In genomic region chr3:103101909-103102308, GRCm38 (mm10) we compare ENCODE assay signal across 8 mouse cellular contexts. TPM values are rescaled to one million over a fixed set of nuclear protein-coding genes. Genes with fewer than 3 reads are reported as not detected.
A peak's percentile ranks its signal among the peaks of the same experiment; 100 is the strongest.
DNase-seq lines count a peak whose midpoint lies in the region; ATAC-seq and TF ChIP-seq lines count a peak whose summit lies in the region.

No protein-coding gene starts in this region.

- no peaks in the 10 kb centered on the region for H3K36me3 ChIP-seq in kidney, embryonic 15.5 days
- no peaks in the 10 kb centered on the region for H3K36me3 ChIP-seq in forebrain, embryonic 12.5 days (replicated peaks)
- H3K36me3 ChIP-seq in limb, embryonic 14.5 days (ENCODE audit: control insufficient read depth, insufficient read depth, low read length): no peaks in the 10 kb centered on the region
- H3K36me3 ChIP-seq in neural tube, embryonic 12.5 days: no peaks in the 10 kb centered on the region

- H3K9me3 ChIP-seq in kidney, embryonic 15.5 days (replicated peaks): no peaks in the 10 kb centered on the region
- H3K9me3 ChIP-seq in forebrain, embryonic 12.5 days: no peaks in the 10 kb centered on the region
- H3K9me3 ChIP-seq in limb, embryonic 14.5 days (ENCODE audit: control insufficient read depth, low read length): no peaks in the 10 kb centered on the region
- H3K9me3 ChIP-seq in neural tube, embryonic 12.5 days: no peaks in the 10 kb centered on the region

- DNase-seq in kidney, adult 9 months: no peak
- peak; percentile 14 for DNase-seq in NIH3T3 (ENCODE audit: low read depth)
- peak; percentile 33 for DNase-seq in limb, embryonic 14.5 days (ENCODE audit: low spot score)
- no peak for DNase-seq in left cerebral cortex, adult 9 months (ENCODE audit: low spot score in 2 of 2)
- DNase-seq in left cerebral cortex, postnatal 14 days (ENCODE audit: low spot score in 2 of 2): no peak

- no peak for TF ChIP-seq POLR2A in limb, embryonic 14.5 days (IDR thresholded peaks at IDR 0.05; ENCODE audit: borderline replicate concordance, extremely low read depth, insufficient read depth, insufficient read length)

- peak overlapping the region; percentile 59; the same call in 1 of the 2 replicates for H3K9ac ChIP-seq in kidney, embryonic 15.5 days
- peak overlapping the region; percentile 47 for H3K9ac ChIP-seq in forebrain, embryonic 12.5 days
- H3K9ac ChIP-seq in limb, embryonic 14.5 days (ENCODE audit: low read depth, low read length, severe bottlenecking): peak overlapping the region; percentile 80
- H3K9ac ChIP-seq in neural tube, embryonic 12.5 days: peak overlapping the region; percentile 60

- H3K4me2 ChIP-seq in kidney, embryonic 15.5 days: peak overlapping the region; percentile 86
- H3K4me2 ChIP-seq in forebrain, embryonic 12.5 days: peak overlapping the region; percentile 79
- peak overlapping the region; percentile 85 for H3K4me2 ChIP-seq in limb, embryonic 14.5 days (replicated peaks; ENCODE audit: low read depth, low read length, severe bottlenecking)
- H3K4me2 ChIP-seq in neural tube, embryonic 12.5 days (replicated peaks): peak overlapping the region; percentile 90

- WGBS in kidney, embryonic 15.5 days: under 1% methylated on average over 14 of the region's 14 CpGs
- 2% methylated on average over 14 of the region's 14 CpGs for WGBS in forebrain, embryonic 12.5 days
- WGBS in limb, embryonic 14.5 days: under 1% methylated on average over 14 of the region's 14 CpGs
- 3% methylated on average over 14 of the region's 14 CpGs for WGBS in neural tube, embryonic 12.5 days

- intact Hi-C loops in left cerebral cortex, postnatal 14 days (cut with DNase I): no loop called here

- peak overlapping the region; percentile 64 for H3K4me3 ChIP-seq in kidney, embryonic 15.5 days (replicated peaks)
- H3K4me3 ChIP-seq in forebrain, embryonic 12.5 days (replicated peaks): peak overlapping the region; percentile 54
- peak overlapping the region; percentile 70 for H3K4me3 ChIP-seq in limb, embryonic 14.5 days (replicated peaks; ENCODE audit: low read length)
- H3K4me3 ChIP-seq in neural tube, embryonic 12.5 days: peak overlapping the region; percentile 59

- H3K4me1 ChIP-seq in kidney, embryonic 15.5 days: peaks cover 11% of the 10 kb centered on the region
- peaks cover 12% of the 10 kb centered on the region for H3K4me1 ChIP-seq in forebrain, embryonic 12.5 days
- 0 out of 2 replicates have a peak, but pooled peaks cover 7% of the 10 kb centered on the region for H3K4me1 ChIP-seq in limb, embryonic 14.5 days (ENCODE audit: control insufficient read depth, insufficient read depth, low read length)
- peaks cover 10% of the 10 kb centered on the region for H3K4me1 ChIP-seq in neural tube, embryonic 12.5 days

- ATAC-seq in kidney, embryonic 15.5 days (replicated peaks; ENCODE audit: low FRiP score): peak; percentile 49
- ATAC-seq in forebrain, embryonic 12.5 days (ENCODE audit: low FRiP score): peak; percentile 44; the same call in 1 of the 2 replicates
- no peak for ATAC-seq in limb, embryonic 14.5 days (ENCODE audit: low FRiP score, low read depth)
- ATAC-seq in neural tube, embryonic 12.5 days (ENCODE audit: low FRiP score, low read depth): peak; percentile 48

- no peaks in the 10 kb centered on the region for H3K27me3 ChIP-seq in kidney, embryonic 15.5 days
- H3K27me3 ChIP-seq in forebrain, embryonic 12.5 days: peaks cover 37% of the 10 kb centered on the region
- no peaks in the 10 kb centered on the region for H3K27me3 ChIP-seq in limb, embryonic 14.5 days (ENCODE audit: control insufficient read depth, insufficient read depth, low read length)
- H3K27me3 ChIP-seq in neural tube, embryonic 12.5 days (replicated peaks): peaks cover 31% of the 10 kb centered on the region

- H3K27ac ChIP-seq in kidney, embryonic 15.5 days: peak overlapping the region; percentile 35; the same call in 1 of the 2 replicates
- no peak overlapping the region for H3K27ac ChIP-seq in forebrain, embryonic 12.5 days
- H3K27ac ChIP-seq in limb, embryonic 14.5 days (replicated peaks; ENCODE audit: low read depth, low read length): no peak overlapping the region
- H3K27ac ChIP-seq in neural tube, embryonic 12.5 days: no peak overlapping the region

RNA-seq across cellular contexts. Expression of gene Dennd2c, which starts 0.5 kb away (rescaled TPM):
- 4.2 and 4.4 TPM in 2 replicates for polyA plus RNA-seq in kidney, embryonic 15.5 days (2015; fragmentation: Nextera tagmentation; extraction: Ambion mirVana)
- polyA plus RNA-seq in forebrain, embryonic 12.5 days (2016; fragmentation: Nextera tagmentation; extraction: Ambion mirVana): 1.9 and 2.6 TPM in 2 replicates
- polyA plus RNA-seq in limb, embryonic 14.5 days (2012; rRNA removed): 8.6 and 10.0 TPM in 2 replicates
- polyA plus RNA-seq in limb, embryonic 14.5 days (2014; fragmentation: Nextera tagmentation; extraction: Ambion mirVana): 12.6 and 13.4 TPM in 2 replicates
- 3.0 and 3.1 TPM in 2 replicates for polyA plus RNA-seq in neural tube, embryonic 12.5 days (2016; fragmentation: Nextera tagmentation; extraction: Ambion mirVana)
- total RNA-seq in left cerebral cortex, postnatal 14 days (2021): under 1 TPM; 0.81 to 0.89 TPM

RNA-seq across cellular contexts. Expression of gene Ampd1, which starts 28.1 kb away (rescaled TPM):
- polyA plus RNA-seq in kidney, embryonic 15.5 days (2015; fragmentation: Nextera tagmentation; extraction: Ambion mirVana): 0.70 and 1.9 TPM in 2 replicates
- not detected in 2 replicates for polyA plus RNA-seq in forebrain, embryonic 12.5 days (2016; fragmentation: Nextera tagmentation; extraction: Ambion mirVana)
- 12.4 and 15.4 TPM in 2 replicates for polyA plus RNA-seq in limb, embryonic 14.5 days (2012; rRNA removed)
- 4.4 and 8.3 TPM in 2 replicates for polyA plus RNA-seq in limb, embryonic 14.5 days (2014; fragmentation: Nextera tagmentation; extraction: Ambion mirVana)
- 0.66 and 0.88 TPM in 2 replicates for polyA plus RNA-seq in neural tube, embryonic 12.5 days (2016; fragmentation: Nextera tagmentation; extraction: Ambion mirVana)
- not detected for total RNA-seq in left cerebral cortex, postnatal 14 days (2021)

RNA-seq across cellular contexts. Expression of gene Nras, which starts 43.8 kb away (rescaled TPM):
- 107 and 111 TPM in 2 replicates for polyA plus RNA-seq in kidney, embryonic 15.5 days (2015; fragmentation: Nextera tagmentation; extraction: Ambion mirVana)
- polyA plus RNA-seq in forebrain, embryonic 12.5 days (2016; fragmentation: Nextera tagmentation; extraction: Ambion mirVana): 136 and 162 TPM in 2 replicates
- 65.9 and 67.8 TPM in 2 replicates for polyA plus RNA-seq in limb, embryonic 14.5 days (2012; rRNA removed)
- polyA plus RNA-seq in limb, embryonic 14.5 days (2014; fragmentation: Nextera tagmentation; extraction: Ambion mirVana): 96.8 and 99.2 TPM in 2 replicates
- polyA plus RNA-seq in neural tube, embryonic 12.5 days (2016; fragmentation: Nextera tagmentation; extraction: Ambion mirVana): 125 and 126 TPM in 2 replicates
- 100 to 1,000 TPM; 114 to 125 TPM for total RNA-seq in left cerebral cortex, postnatal 14 days (2021)

Comparison
In these comparisons a context has a peak if more than half of its experiments do, and no peak if none do; other contexts are left out.
1. DNase-seq: peak in NIH3T3 (single experiment) and limb, embryonic 14.5 days (single experiment); none in kidney, adult 9 months (single experiment), left cerebral cortex, adult 9 months (0 of 2) and left cerebral cortex, postnatal 14 days (0 of 2).
2. Peak in every context shown above with its lines, with median percentiles within 50 percentile points of each other: H3K4me2 ChIP-seq, H3K4me3 ChIP-seq and H3K9ac ChIP-seq.